Mouse (Mus musculus) CH12.LX (cell line): Measurements from ENCODE around the gene Birc2. TPM values are rescaled to one million over a fixed set of nuclear protein-coding genes. Genes with fewer than 3 reads are reported as not detected.

ENCODE experiments used
- DNase-seq: peaks from one replicate; pipeline ENCODE4 v3.0.0-alpha.2; 2013; ENCODE audit errors: extremely low read depth
- H3K27ac ChIP-seq: 2 replicates; pipeline ENCODE4 v1.5.1; 2012; ENCODE audit warnings: low read depth, mild to moderate bottlenecking, control low read depth, moderate library complexity; ENCODE audit not compliant: insufficient read depth
- H3K27me3 ChIP-seq: replicated peaks from 2 replicates; pipeline ENCODE3; 2012; ENCODE audit warnings: inconsistent platforms
- H3K36me3 ChIP-seq, 2 experiments: replicated peaks in 1 of 2; 2 replicates each; pipeline versions ENCODE3 to v1.6.1; 2012; ENCODE audit warnings: inconsistent platforms in 1 of 2, low read length in 1 of 2, mild to moderate bottlenecking in 1 of 2, mixed read lengths in 1 of 2, moderate library complexity in 1 of 2; ENCODE audit not compliant: control insufficient read depth in 1 of 2, insufficient read depth in 1 of 2
- H3K4me1 ChIP-seq, 2 experiments: 2 replicates each; pipeline ENCODE4 v1.6.1; 2012; ENCODE audit warnings: inconsistent platforms in 1 of 2, moderate library complexity in 1 of 2; ENCODE audit not compliant: insufficient read depth in 2 of 2, control insufficient read depth in 1 of 2
- H3K4me2 ChIP-seq: 2 replicates; pipeline ENCODE4 v1.6.1; 2012; ENCODE audit warnings: low read depth, mild to moderate bottlenecking, control low read depth; ENCODE audit not compliant: poor library complexity, insufficient read depth, severe bottlenecking
- H3K4me3 ChIP-seq, 3 experiments: fragments of 150-350 bp in 1 of 3; sonication (generic) in 1 of 3; replicated peaks in 1 of 3; 2 replicates each; pipeline versions ENCODE3 to v1.5.1; 2011 to 2012; ENCODE audit warnings: low read depth in 2 of 3, low read length in 2 of 3, mild to moderate bottlenecking in 2 of 3, moderate library complexity in 2 of 3, control low read depth in 1 of 3, improper control_type of control experiment in 1 of 3, inconsistent platforms in 1 of 3, mixed read lengths in 1 of 3; ENCODE audit not compliant: poor library complexity in 1 of 3
- H3K79me2 ChIP-seq: replicated peaks from 2 replicates; pipeline ENCODE4 v1.6.1; 2012; ENCODE audit warnings: mild to moderate bottlenecking, moderate library complexity; ENCODE audit not compliant: control insufficient read depth, poor library complexity, insufficient read depth, severe bottlenecking; ENCODE audit errors: extremely low read depth
- H3K9ac ChIP-seq: 2 replicates; pipeline ENCODE4 v1.6.1; 2012; ENCODE audit warnings: low read depth, mild to moderate bottlenecking, control low read depth, moderate library complexity; ENCODE audit not compliant: insufficient read depth
- H3K9me3 ChIP-seq: replicated peaks from 2 replicates; pipeline ENCODE3; 2012; ENCODE audit warnings: low read length, inconsistent platforms, mixed read lengths
- CHD1 ChIP-seq: IDR thresholded peaks from 2 replicates; pipeline ENCODE4 v1.6.1; 2012; ENCODE audit warnings: low read depth, low read length, improper control_type of control experiment, inconsistent platforms
- CTCF ChIP-seq, 2 experiments: IDR thresholded peaks in 1 of 2; conservative IDR thresholded peaks in 1 of 2; 2 replicates each; pipeline ENCODE4 v1.5.1; 2011 to 2012; ENCODE audit warnings: low read depth in 2 of 2, low read length in 2 of 2, improper control_type of control experiment in 1 of 2, inconsistent platforms in 1 of 2, mild to moderate bottlenecking in 1 of 2, moderate library complexity in 1 of 2
- MXI1 ChIP-seq: IDR thresholded peaks from 2 replicates; pipeline ENCODE4 v1.6.1; 2011; ENCODE audit warnings: mild to moderate bottlenecking, low read depth, low read length, improper control_type of control experiment
- NRF1 ChIP-seq: IDR thresholded peaks from 2 replicates; pipeline ENCODE4 v1.6.1; 2014; ENCODE audit warnings: low read depth, mild to moderate bottlenecking, inconsistent platforms, low read length, improper control_type of control experiment, moderate library complexity
- RAD21 ChIP-seq: IDR thresholded peaks from 2 replicates; pipeline ENCODE4 v1.6.1; 2011; ENCODE audit warnings: low read depth, mild to moderate bottlenecking, low read length, improper control_type of control experiment, moderate library complexity
- UBTF ChIP-seq: IDR thresholded peaks from 2 replicates; pipeline ENCODE4 v1.6.1; 2012; ENCODE audit warnings: low read depth, mild to moderate bottlenecking, inconsistent platforms, low read length, improper control_type of control experiment, moderate library complexity
- ZKSCAN1 ChIP-seq: IDR thresholded peaks from 2 replicates; pipeline ENCODE4 v1.6.1; 2012; ENCODE audit warnings: low read depth, inconsistent platforms, low read length, improper control_type of control experiment, borderline replicate concordance
- dilution Hi-C: fragments of 300-500 bp; cut with MboI; formaldehyde crosslinking; loops from 2 replicates; pipeline ENCODE4 v1.14.3; 2020; ENCODE audit warnings: low sequenced_read_pairs; ENCODE audit not compliant: extremely low pct_unique_long_range_greater_than_20kb, extremely low pct_ligation_motif_present
- in situ Hi-C: fragments of 300-500 bp; cut with MboI; formaldehyde crosslinking; loops from 3 replicates; pipeline ENCODE4 v1.14.3; 2019; ENCODE audit warnings: low sequenced_read_pairs, low pct_ligation_motif_present, low pct_unique_long_range_greater_than_20kb, mixed read lengths
- polyA plus RNA-seq: library from polyadenylated mRNA; unstranded; fragments of >175 nt; gene quantifications from 2 replicates; pipeline ENCODE4 v1.2.1, GENCODE M21; 2012; ENCODE audit warnings: low read depth; ENCODE audit not compliant: insufficient read length
- total RNA-seq, 2 experiments: library from RNA; depleted of rRNA; stranded (reverse); fragments of 300-350 nt in 1 of 2; fragments of >200 nt in 1 of 2; gene quantifications; 2 replicates each; pipeline ENCODE4 v1.2.3; 2012 to 2014

The Birc2 gene
- total and polyA plus RNA-seq, 3 experiments: 43.4 to 134 (median 94.7) TPM

GRCm38 (mm10) chr9:7836331-7836730 is 533 bp downstream of the Birc2 start:
- no peaks in the 10 kb centered on the region for H3K27me3 ChIP-seq
- no peaks in the 10 kb centered on the region for H3K9me3 ChIP-seq
- in situ Hi-C loops: no loop called here
- H3K79me2 ChIP-seq: peaks cover 42% of the 10 kb centered on the region
- H3K9ac ChIP-seq: peak overlapping the region; percentile 88
- peak; percentile 66 for DNase-seq
- H3K4me3 ChIP-seq: peak overlapping the region; percentile 71 to 81 (median 80)
- H3K4me1 ChIP-seq: peaks cover 2 to 11% of the 10 kb centered on the region in 2 experiments; a peak in 3 of 4 replicates
- dilution Hi-C loops: no loop called here
- H3K27ac ChIP-seq: peak overlapping the region; percentile 94
- TF ChIP-seq CTCF (conservative IDR thresholded peaks at IDR 0.05 in 1 of 2, IDR thresholded peaks at IDR 0.05 in 1 of 2; ENCODE audit: low read depth in 2 of 2, low read length in 2 of 2) (0 out of 4 replicates have a peak, but pooled peaks of 1 of the 2 experiments have one; percentile 1), UBTF (peak; percentile 2; the same call in 1 of the 2 replicates), ZKSCAN1 (no peak), RAD21 (no peak), CHD1 (0 out of 2 replicates have a peak, but pooled peaks have one; percentile 4), NRF1 (no peak)
- H3K36me3 ChIP-seq: peaks cover 0 to 12% of the 10 kb centered on the region in 2 experiments
- H3K4me2 ChIP-seq: 0 out of 2 replicates have a peak overlapping the region, but pooled peaks have one; percentile 3

- TF ChIP-seq RAD21: no peak
- TF ChIP-seq CHD1: peak; percentile 85
- peaks cover 0 to 12% of the 10 kb centered on the region in 2 experiments for H3K36me3 ChIP-seq
- peak overlapping the region; percentile 99 for H3K9ac ChIP-seq
- H3K4me1 ChIP-seq: peaks cover 2 to 11% of the 10 kb centered on the region in 2 experiments; a peak in 3 of 4 replicates
- no peaks in the 10 kb centered on the region for H3K9me3 ChIP-seq
- no peak for DNase-seq
- peaks cover 46% of the 10 kb centered on the region for H3K79me2 ChIP-seq
- H3K27ac ChIP-seq: no peak overlapping the region
- H3K4me3 ChIP-seq: peak overlapping the region in 2 of 3 experiments; percentile 71 to 81
- in situ Hi-C loops: no loop called here
- H3K27me3 ChIP-seq: no peaks in the 10 kb centered on the region
- dilution Hi-C loops: no loop called here
- peak overlapping the region; percentile 97; the same call in 1 of the 2 replicates for H3K4me2 ChIP-seq
Observed at GRCm38 (mm10) chr9:7835302-7835701, 1.6 kb downstream of the Birc2 start.

- H3K27me3 ChIP-seq: no peaks in the 10 kb centered on the region
- TF ChIP-seq CTCF (conservative IDR thresholded peaks at IDR 0.05 in 1 of 2, IDR thresholded peaks at IDR 0.05 in 1 of 2; ENCODE audit: low read depth in 2 of 2, low read length in 2 of 2): peak in 1 of 2 experiments; percentile 36; a peak in 2 of 4 replicates
- TF ChIP-seq MXI1: no peak
- peaks cover 0 to 5% of the 10 kb centered on the region in 2 experiments; a peak in 1 of 4 replicates for H3K4me1 ChIP-seq
- dilution Hi-C loops (no loop called here), in situ Hi-C loops (loop anchor here (5.0 kb wide), 1 partner anchor 61 kb away; no protein-coding TSS in a partner anchor)
- peak overlapping the region; percentile 71 to 81 (median 74) for H3K4me3 ChIP-seq
- no peaks in the 10 kb centered on the region for H3K9me3 ChIP-seq
- H3K4me2 ChIP-seq: peak overlapping the region; percentile 97
- H3K36me3 ChIP-seq: peaks cover 0 to 12% of the 10 kb centered on the region in 2 experiments
- H3K9ac ChIP-seq: peak overlapping the region; percentile 99; the same call in 1 of the 2 replicates
- no peak for DNase-seq
- H3K27ac ChIP-seq: peak overlapping the region; percentile 67
- peaks cover 64% of the 10 kb centered on the region for H3K79me2 ChIP-seq
Observed at GRCm38 (mm10) chr9:7833421-7833820, 3.4 kb downstream of the Birc2 start.
